Mouse (Mus musculus): ENCODE data around the gene Fiz1.
A peak's percentile ranks its signal among the peaks of the same experiment; 100 is the strongest.

DNA sequence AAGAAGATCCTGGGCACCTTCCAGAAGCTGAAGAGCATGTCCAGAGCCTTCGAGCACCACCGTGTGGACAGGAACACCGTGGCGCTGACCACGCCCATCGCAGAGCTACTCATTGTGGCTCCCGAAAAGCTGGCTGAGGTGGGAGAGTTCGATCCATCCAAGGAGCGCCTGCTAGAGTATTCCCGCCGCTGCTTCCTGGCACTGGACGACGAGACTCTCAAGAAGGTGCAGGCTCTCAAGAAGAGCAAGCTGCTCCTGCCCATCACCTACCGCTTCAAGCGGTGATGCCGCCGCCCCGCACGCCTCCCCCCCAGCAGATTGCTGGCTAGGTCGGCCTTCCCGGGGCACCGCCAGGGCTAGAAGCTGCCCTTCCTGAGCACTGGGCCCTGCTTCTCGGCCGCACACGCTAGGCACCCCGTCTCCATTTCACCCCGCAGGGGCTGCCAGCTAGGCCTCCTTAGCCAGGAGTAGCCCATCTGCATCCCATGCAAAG lies 45.8 kb upstream of the Fiz1 start:
- TF ChIP-seq CTCF (IDR thresholded peaks at IDR 0.05; ENCODE audit: borderline replicate concordance, insufficient read depth, low read depth, low read length) (peak; percentile 84), POLR2A (IDR thresholded peaks at IDR 0.05; ENCODE audit: borderline replicate concordance, insufficient read depth, low read length) (peak; percentile 51; the same call in 1 of the 2 replicates)
